Mouse (Mus musculus) myocyte (in vitro differentiated cells): Measurements from ENCODE around the gene Nr1h2.

Experiments used
- CEBPB ChIP-seq: IDR thresholded peaks from 2 replicates; pipeline ENCODE4 v1.6.1; 2011; ENCODE audit warnings: mild to moderate bottlenecking, moderate library complexity; ENCODE audit not compliant: poor library complexity, insufficient read depth, severe bottlenecking
- E2F4 ChIP-seq: IDR thresholded peaks from one replicate; pipeline ENCODE4 v1.6.1; 2011; ENCODE audit warnings: mild to moderate bottlenecking, control low read depth, moderate library complexity; ENCODE audit not compliant: insufficient read depth
- MAX ChIP-seq: IDR thresholded peaks from one replicate; pipeline ENCODE4 v1.6.1; 2011; ENCODE audit warnings: low read depth, mild to moderate bottlenecking, control low read depth
- MYOD1 ChIP-seq, 3 experiments: IDR thresholded peaks; one replicate each; pipeline ENCODE4 v1.6.1; 2011; ENCODE audit warnings: control low read depth in 2 of 3, low read depth in 2 of 3, mild to moderate bottlenecking in 2 of 3, moderate library complexity in 1 of 3; ENCODE audit not compliant: insufficient read length in 2 of 3, control insufficient read depth in 1 of 3
- POLR2A ChIP-seq: IDR thresholded peaks from one replicate; pipeline ENCODE4 v1.6.1; 2011; ENCODE audit warnings: low read depth, mild to moderate bottlenecking, control low read depth, moderate library complexity; ENCODE audit not compliant: insufficient read length
- POLR2AphosphoS2 ChIP-seq: IDR thresholded peaks from one replicate; pipeline ENCODE4 v1.6.1; 2011; ENCODE audit warnings: low read depth, control low read depth; ENCODE audit not compliant: insufficient read length
- REST ChIP-seq: IDR thresholded peaks from one replicate; pipeline ENCODE4 v1.6.1; 2011; ENCODE audit warnings: mild to moderate bottlenecking, control low read depth, moderate library complexity; ENCODE audit not compliant: insufficient read depth, insufficient read length
- TCF12 ChIP-seq: IDR thresholded peaks from one replicate; pipeline ENCODE4 v1.6.1; 2011; ENCODE audit warnings: mild to moderate bottlenecking, control low read depth; ENCODE audit not compliant: poor library complexity, insufficient read depth, severe bottlenecking
- USF1 ChIP-seq: IDR thresholded peaks from one replicate; pipeline ENCODE4 v1.6.1; 2011; ENCODE audit warnings: low read depth, mild to moderate bottlenecking, control low read depth, moderate library complexity

DNA sequence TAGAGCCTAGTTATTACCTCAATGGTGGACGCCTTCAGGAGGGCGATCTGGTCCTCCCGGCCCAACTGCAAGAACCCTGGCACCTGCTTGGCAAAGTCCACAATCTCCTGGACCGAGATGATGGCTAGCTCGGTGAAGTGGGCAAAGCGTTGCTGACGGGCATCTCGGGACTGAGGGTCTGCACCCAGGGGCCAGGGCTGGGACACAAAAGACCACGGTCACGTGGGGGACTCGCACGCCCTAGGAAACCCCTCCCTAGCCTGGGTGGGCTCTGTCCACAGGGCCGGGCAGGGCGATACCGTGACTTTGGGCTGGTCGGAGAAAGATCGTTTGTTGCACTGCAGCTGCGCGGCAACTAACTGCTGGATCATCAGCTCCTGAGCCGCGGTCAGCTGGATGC is 2.5 kb downstream of the Nr1h2 start:
- TF ChIP-seq USF1 = no peak
- TF ChIP-seq MYOD1 (IDR thresholded peaks at IDR 0.05; ENCODE audit: control insufficient read depth in 1 of 3, insufficient read length in 2 of 3, low read depth in 2 of 3) = no peak
- TF ChIP-seq CEBPB = no peak
- no peak for TF ChIP-seq MAX
- no peak for TF ChIP-seq POLR2A
- no peak for TF ChIP-seq REST
- no peak for TF ChIP-seq E2F4
- TF ChIP-seq POLR2AphosphoS2 = no peak
- no peak for TF ChIP-seq TCF12
